Mouse (Mus musculus) MEL (cell line): ENCODE measurements around the gene Slc5a2. TPM values are rescaled to one million over a fixed set of nuclear protein-coding genes. Genes with fewer than 3 reads are reported as not detected.
A peak's percentile ranks its signal among the peaks of the same experiment; 100 is the strongest.

ENCODE experiments used
- DNase-seq: peaks from one replicate; pipeline ENCODE4 v3.0.0; 2011; ENCODE audit warnings: low read depth, low spot score
- H3K27ac ChIP-seq: 2 replicates; pipeline ENCODE4 v1.5.1; 2012; ENCODE audit warnings: low read depth, mild to moderate bottlenecking, control low read depth, low read length, moderate library complexity; ENCODE audit not compliant: control insufficient read depth
- H3K27me3 ChIP-seq, 2 experiments: fragments of 150-350 bp in 1 of 2; sonication (generic) in 1 of 2; 2 replicates each; pipeline ENCODE4 v1.6.1; 2012; ENCODE audit warnings: low read length in 2 of 2, mild to moderate bottlenecking in 2 of 2, improper control_type of control experiment in 1 of 2, moderate library complexity in 1 of 2; ENCODE audit not compliant: insufficient read depth in 2 of 2, control insufficient read depth in 1 of 2
- H3K36me3 ChIP-seq, 2 experiments: 2 replicates each; pipeline ENCODE4 v1.6.1; 2012 to 2014; ENCODE audit warnings: low read length in 2 of 2, improper control_type of control experiment in 1 of 2, inconsistent platforms in 1 of 2, mild to moderate bottlenecking in 1 of 2; ENCODE audit not compliant: insufficient read depth in 2 of 2, control insufficient read depth in 1 of 2
- H3K4me1 ChIP-seq, 2 experiments: fragments of 150-350 bp in 1 of 2; sonication (generic) in 1 of 2; 2 replicates each; pipeline ENCODE4 v1.6.1; 2012; ENCODE audit warnings: low read length in 2 of 2, improper control_type of control experiment in 1 of 2, mild to moderate bottlenecking in 1 of 2; ENCODE audit not compliant: insufficient read depth in 2 of 2, control insufficient read depth in 1 of 2
- H3K4me3 ChIP-seq, 2 experiments: fragments of 150-350 bp in 1 of 2; sonication (generic) in 1 of 2; 2 replicates each; pipeline ENCODE4 v1.5.1; 2012; ENCODE audit warnings: low read depth in 2 of 2, low read length in 2 of 2, mild to moderate bottlenecking in 2 of 2, moderate library complexity in 2 of 2, control low read depth in 1 of 2, improper control_type of control experiment in 1 of 2; ENCODE audit not compliant: control insufficient read depth in 1 of 2, insufficient read depth in 1 of 2
- H3K79me2 ChIP-seq: 2 replicates; pipeline ENCODE4 v1.6.1; 2012; ENCODE audit warnings: mild to moderate bottlenecking, low read length, moderate library complexity; ENCODE audit not compliant: control insufficient read depth, poor library complexity, insufficient read depth
- H3K9ac ChIP-seq: 2 replicates; pipeline ENCODE4 v1.6.1; 2012; ENCODE audit warnings: low read depth, mild to moderate bottlenecking, control low read depth, low read length, moderate library complexity; ENCODE audit not compliant: control insufficient read depth, poor library complexity, severe bottlenecking
- H3K9me3 ChIP-seq: fragments of 150-350 bp; sonication (generic); replicated peaks from 2 replicates; pipeline ENCODE4 v1.6.1; 2012; ENCODE audit warnings: mild to moderate bottlenecking, low read length, improper control_type of control experiment, moderate library complexity; ENCODE audit not compliant: insufficient read depth
- CHD1 ChIP-seq: IDR thresholded peaks from 2 replicates; pipeline ENCODE4 v1.6.1; 2012; ENCODE audit warnings: low read depth, mild to moderate bottlenecking, inconsistent platforms, low read length, improper control_type of control experiment
- CHD2 ChIP-seq: IDR thresholded peaks from 2 replicates; pipeline ENCODE4 v1.6.1; 2011; ENCODE audit warnings: low read length, improper control_type of control experiment
- CTCF ChIP-seq, 3 experiments: IDR thresholded peaks in 2 of 3; conservative IDR thresholded peaks in 1 of 3; 2 replicates each; pipeline ENCODE4 v1.5.1; 2011 to 2012; ENCODE audit warnings: low read length in 3 of 3, low read depth in 2 of 3, mild to moderate bottlenecking in 2 of 3, improper control_type of control experiment in 1 of 3, inconsistent platforms in 1 of 3, mixed read lengths in 1 of 3, moderate library complexity in 1 of 3; ENCODE audit not compliant: control insufficient read depth in 1 of 3, insufficient read depth in 1 of 3, poor library complexity in 1 of 3, severe bottlenecking in 1 of 3
- ELF1 ChIP-seq: IDR thresholded peaks from 2 replicates; pipeline ENCODE4 v1.6.1; 2014; ENCODE audit warnings: low read depth, mild to moderate bottlenecking, inconsistent platforms, low read length, improper control_type of control experiment, moderate library complexity
- HCFC1 ChIP-seq: IDR thresholded peaks from 2 replicates; pipeline ENCODE4 v1.6.1; 2012; ENCODE audit warnings: low read depth, mild to moderate bottlenecking, inconsistent platforms, low read length, improper control_type of control experiment, moderate library complexity
- KAT2A ChIP-seq: conservative IDR thresholded peaks from 2 replicates; pipeline ENCODE4 v1.6.1; 2012; ENCODE audit warnings: low read depth, low read length, improper control_type of control experiment, inconsistent platforms
- MAX ChIP-seq: IDR thresholded peaks from 2 replicates; pipeline ENCODE4 v1.6.1; 2011; ENCODE audit warnings: low read length, improper control_type of control experiment
- MEF2A ChIP-seq: IDR thresholded peaks from 2 replicates; pipeline ENCODE4 v1.6.1; 2014; ENCODE audit warnings: low read depth, mild to moderate bottlenecking, inconsistent platforms, low read length, improper control_type of control experiment; ENCODE audit not compliant: poor library complexity, insufficient replicate concordance, severe bottlenecking; ENCODE audit errors: extremely low read depth
- MXI1 ChIP-seq: IDR thresholded peaks from 2 replicates; pipeline ENCODE4 v1.6.1; 2011; ENCODE audit warnings: mild to moderate bottlenecking, low read depth, low read length, improper control_type of control experiment
- MYB ChIP-seq: IDR thresholded peaks from 2 replicates; pipeline ENCODE4 v1.6.1; 2011; ENCODE audit warnings: mild to moderate bottlenecking, low read depth, low read length, improper control_type of control experiment
- MYC ChIP-seq: IDR thresholded peaks from 2 replicates; pipeline ENCODE4 v1.6.1; 2011; ENCODE audit warnings: low read depth, mild to moderate bottlenecking, low read length, improper control_type of control experiment, moderate library complexity
- NRF1 ChIP-seq: IDR thresholded peaks from 2 replicates; pipeline ENCODE4 v1.6.1; 2014; ENCODE audit warnings: low read depth, mild to moderate bottlenecking, inconsistent platforms, low read length, improper control_type of control experiment, moderate library complexity; ENCODE audit not compliant: poor library complexity, insufficient read depth, severe bottlenecking
- POLR2AphosphoS2 ChIP-seq: IDR thresholded peaks from 2 replicates; pipeline ENCODE4 v1.6.1; 2011; ENCODE audit warnings: low read length, improper control_type of control experiment
- RAD21 ChIP-seq: IDR thresholded peaks from 2 replicates; pipeline ENCODE4 v1.6.1; 2011; ENCODE audit warnings: mild to moderate bottlenecking, low read depth, low read length, improper control_type of control experiment
- RCOR1 ChIP-seq: IDR thresholded peaks from 2 replicates; pipeline ENCODE4 v1.6.1; 2012; ENCODE audit warnings: low read depth, mild to moderate bottlenecking, inconsistent platforms, low read length, improper control_type of control experiment
- SMC3 ChIP-seq: IDR thresholded peaks from 2 replicates; pipeline ENCODE4 v1.6.1; 2011; ENCODE audit warnings: low read depth, low read length, improper control_type of control experiment
- TBP ChIP-seq: IDR thresholded peaks from 2 replicates; pipeline ENCODE4 v1.8.0; 2011; ENCODE audit warnings: low read depth, low read length, improper control_type of control experiment
- UBTF ChIP-seq: IDR thresholded peaks from 2 replicates; pipeline ENCODE4 v1.6.1; 2012; ENCODE audit warnings: low read depth, mild to moderate bottlenecking, inconsistent platforms, low read length, improper control_type of control experiment, moderate library complexity, borderline replicate concordance; ENCODE audit not compliant: insufficient read depth
- USF1 ChIP-seq: IDR thresholded peaks from 2 replicates; pipeline ENCODE4 v1.6.1; 2014; ENCODE audit warnings: low read depth, mild to moderate bottlenecking, inconsistent platforms, low read length, improper control_type of control experiment, moderate library complexity
- USF2 ChIP-seq, 2 experiments: IDR thresholded peaks; 2 replicates each; pipeline ENCODE4 v1.6.1; 2011 to 2012; ENCODE audit warnings: improper control_type of control experiment in 2 of 2, low read length in 2 of 2, borderline replicate concordance in 1 of 2, inconsistent platforms in 1 of 2, low read depth in 1 of 2, mild to moderate bottlenecking in 1 of 2; ENCODE audit not compliant: insufficient read depth in 1 of 2
- ZKSCAN1 ChIP-seq: IDR thresholded peaks from 2 replicates; pipeline ENCODE4 v1.6.1; 2012; ENCODE audit warnings: low read depth, mild to moderate bottlenecking, inconsistent platforms, low read length, improper control_type of control experiment, moderate library complexity
- ZMIZ1 ChIP-seq: IDR thresholded peaks from 2 replicates; pipeline ENCODE4 v1.6.1; 2012; ENCODE audit warnings: low read depth, mild to moderate bottlenecking, inconsistent platforms, low read length, improper control_type of control experiment, moderate library complexity
- ZNF384 ChIP-seq: IDR thresholded peaks from 2 replicates; pipeline ENCODE4 v1.6.1; 2012; ENCODE audit warnings: low read depth, mild to moderate bottlenecking, inconsistent platforms, low read length, improper control_type of control experiment
- polyA plus RNA-seq, 2 experiments: library from polyadenylated mRNA; stranded (reverse) in 1 of 2; unstranded in 1 of 2; fragments of >175 nt in 1 of 2; fragments of >200 nt in 1 of 2; gene quantifications; 2 replicates each; pipeline versions ENCODE4 v1.2.1 to v1.2.4; 2012; ENCODE audit warnings: low replicate concordance in 2 of 2, low read depth in 1 of 2; ENCODE audit not compliant: insufficient read length in 2 of 2, insufficient read depth in 1 of 2, missing spikeins in 1 of 2
- total RNA-seq: library from RNA; depleted of rRNA; stranded (reverse); fragments of 300-350 nt; gene quantifications from 2 replicates; pipeline ENCODE4 v1.2.3, GENCODE M21; 2012

Slc5a2 gene
- total and polyA plus RNA-seq, 3 experiments, result 0.25 to 0.58 TPM; not detected in 1

- H3K27ac ChIP-seq, result no peak overlapping the region
- TF ChIP-seq TBP (no peak), UBTF (no peak), ZMIZ1 (no peak), HCFC1 (no peak), KAT2A (no peak), ELF1 (no peak), MAX (no peak), ZNF384 (no peak), CTCF (IDR thresholded peaks at IDR 0.05 in 2 of 3, conservative IDR thresholded peaks at IDR 0.05 in 1 of 3; ENCODE audit: control insufficient read depth in 1 of 3, insufficient read depth in 1 of 3, low read depth in 2 of 3, low read length in 3 of 3, poor library complexity in 1 of 3, severe bottlenecking in 1 of 3) (no peak)
- DNase-seq, result no peak
- H3K36me3 ChIP-seq, result peaks cover 0 to 7% of the 10 kb centered on the region in 2 experiments; a peak in 2 of 4 replicates
- no peaks in the 10 kb centered on the region for H3K9me3 ChIP-seq
- no peak overlapping the region for H3K9ac ChIP-seq
- no peak overlapping the region for H3K4me3 ChIP-seq
- H3K4me1 ChIP-seq, result peaks cover 0 to 11% of the 10 kb centered on the region in 2 experiments; a peak in 3 of 4 replicates
- no peaks in the 10 kb centered on the region for H3K27me3 ChIP-seq
- peaks cover 6% of the 10 kb centered on the region for H3K79me2 ChIP-seq
Observed at GRCm38 (mm10) chr7:128235481-128235880, 30.0 kb upstream of the Slc5a2 start.

GRCm38 (mm10) chr7:128236426-128236825, 29.0 kb upstream of the Slc5a2 start:
- Histone ChIP-seq H3K27me3 (no peaks in the 10 kb centered on the region), H3K4me1 (peaks cover 0 to 11% of the 10 kb centered on the region in 2 experiments; a peak in 3 of 4 replicates), H3K9me3 (no peaks in the 10 kb centered on the region), H3K79me2 (peaks cover 6% of the 10 kb centered on the region), H3K27ac (no peak overlapping the region), H3K9ac (no peak overlapping the region), H3K36me3 (peaks cover 0 to 7% of the 10 kb centered on the region in 2 experiments; a peak in 2 of 4 replicates), H3K4me3 (no peak overlapping the region)
- DNase-seq, result no peak
- TF ChIP-seq USF2 (IDR thresholded peaks at IDR 0.05; ENCODE audit: borderline replicate concordance in 1 of 2, insufficient read depth in 1 of 2, low read depth in 1 of 2, low read length in 2 of 2) (no peak), HCFC1 (no peak), CHD2 (no peak), TBP (no peak), MYB (no peak), ELF1 (no peak)

GRCm38 (mm10) chr7:128236856-128237592, 28.4 kb upstream of the Slc5a2 start, which contains the start of gene Armc5:
TSS of gene Armc5 (plus strand) at chr7:128237342.
- H3K4me3 ChIP-seq, result peak within 1 kb of the TSS; percentile 80 to 93
- H3K9me3 ChIP-seq, result no peaks in the 10 kb centered on the region
- no peaks in the 10 kb centered on the region for H3K27me3 ChIP-seq
- peaks cover 6% of the 10 kb centered on the region for H3K79me2 ChIP-seq
- peak within 1 kb of the TSS; percentile 99 for H3K27ac ChIP-seq
- H3K9ac ChIP-seq, result peak within 1 kb of the TSS; percentile 94
- peaks cover 0 to 7% of the 10 kb centered on the region in 2 experiments; a peak in 2 of 4 replicates for H3K36me3 ChIP-seq
- DNase-seq, result peak; percentile 85
- H3K4me1 ChIP-seq, result peaks cover 0 to 11% of the 10 kb centered on the region in 2 experiments; a peak in 3 of 4 replicates
- TF ChIP-seq MYC (no peak), ZNF384 (no peak), MXI1 (no peak; the same call in 1 of the 2 replicates), CHD1 (no peak), HCFC1 (peak; percentile 56; the same call in 1 of the 2 replicates), KAT2A (no peak), RCOR1 (no peak), RAD21 (peak; percentile 60), SMC3 (peak; percentile 63), POLR2AphosphoS2 (no peak), USF1 (no peak), ZKSCAN1 (no peak), MEF2A (no peak), NRF1 (no peak)
